Mouse (Mus musculus) heart, embryonic 10.5 days (tissue): Measurements from ENCODE around the gene Dynlt1c. TPM values are rescaled to one million over a fixed set of nuclear protein-coding genes. Genes with fewer than 3 reads are reported as not detected.
"Not testable (repeated sequence)": the region's sequence is repeated elsewhere in the genome, so short reads cannot be mapped to it uniquely, and the experiment has no call there.

Experiments
- DNase-seq: peaks from one replicate; pipeline ENCODE4 v3.0.0-alpha.2; 2017; ENCODE audit warnings: low spot score
- H3K27ac ChIP-seq: fragments of 300-500 bp; sonication (generic); 2 replicates; pipeline ENCODE4 v1.5.1; 2016; ENCODE audit warnings: mild to moderate bottlenecking
- H3K27me3 ChIP-seq: fragments of 300-500 bp; sonication (generic); 2 replicates; pipeline ENCODE4 v1.6.1; 2016; ENCODE audit warnings: mild to moderate bottlenecking; ENCODE audit not compliant: poor library complexity, insufficient read depth, severe bottlenecking
- H3K36me3 ChIP-seq: fragments of 300-500 bp; sonication (generic); 2 replicates; pipeline ENCODE4 v1.6.1; 2016; ENCODE audit warnings: mild to moderate bottlenecking, moderate library complexity
- H3K4me1 ChIP-seq: fragments of 300-500 bp; sonication (generic); 2 replicates; pipeline ENCODE4 v1.6.1; 2016; ENCODE audit warnings: mild to moderate bottlenecking
- H3K4me3 ChIP-seq: fragments of 300-500 bp; sonication (generic); 2 replicates; pipeline ENCODE4 v1.5.1; 2016; ENCODE audit warnings: mild to moderate bottlenecking, moderate library complexity
- H3K9me3 ChIP-seq: fragments of 300-500 bp; sonication (generic); 2 replicates; pipeline ENCODE4 v1.6.1; 2016; ENCODE audit warnings: mild to moderate bottlenecking, moderate library complexity
- WGBS: fragments of 180-500 bp; shearing (Covaris S2); methylation state at CpG from one replicate; pipeline ENCODE4 v1.1.7; 2016; 5-methylcytosine and 5-hydroxymethylcytosine counted together
- polyA plus RNA-seq: library from polyadenylated mRNA; unstranded; fragments of >200 nt; fragmentation: Nextera tagmentation; extraction: Ambion mirVana; gene quantifications from 2 replicates; pipeline ENCODE4 v1.2.1, GENCODE M21; 2016

The Dynlt1c gene
- 22.9 and 28.7 TPM in 2 replicates for polyA plus RNA-seq

- H3K36me3 ChIP-seq, H3K27ac ChIP-seq, H3K9me3 ChIP-seq: not testable (repeated sequence)
Observed at GRCm38 (mm10) chr17:6601204-6601911, at the start of gene Dynlt1c. TSS of gene Dynlt1c (plus strand) at chr17:6601671.

GRCm38 (mm10) chr17:6553798-6554197 is 47.7 kb upstream of the Dynlt1c start:
- WGBS, result no CpG with 5 or more reads among the region's 4 CpGs
- not testable (repeated sequence) for H3K36me3 ChIP-seq, H3K4me1 ChIP-seq, H3K27ac ChIP-seq, DNase-seq, H3K9me3 ChIP-seq, H3K27me3 ChIP-seq, H3K4me3 ChIP-seq

More at GRCm38 (mm10) chr17:6601204-6601911, at the start of gene Dynlt1c:
- not testable (repeated sequence) for H3K4me1 ChIP-seq, H3K27me3 ChIP-seq
- 14% methylated on average over 32 of the region's 40 CpGs for WGBS
- DNase-seq, result peak; percentile 92
- H3K4me3 ChIP-seq, result peak within 1 kb of the TSS; percentile 47

- no CpG with 5 or more reads among the region's 5 CpGs for WGBS
- not testable (repeated sequence) for H3K4me3 ChIP-seq, H3K4me1 ChIP-seq, H3K27me3 ChIP-seq, H3K27ac ChIP-seq, H3K36me3 ChIP-seq, DNase-seq, H3K9me3 ChIP-seq
Observed at GRCm38 (mm10) chr17:6554243-6554642, 47.2 kb upstream of the Dynlt1c start.

- not testable (repeated sequence) for H3K4me3 ChIP-seq, H3K27ac ChIP-seq, H3K27me3 ChIP-seq, H3K36me3 ChIP-seq, H3K9me3 ChIP-seq, H3K4me1 ChIP-seq, DNase-seq
- WGBS, result no CpG with 5 or more reads among the region's 4 CpGs
Observed at GRCm38 (mm10) chr17:6559447-6560133, 41.9 kb upstream of the Dynlt1c start.

GRCm38 (mm10) chr17:6564866-6565265 is 36.6 kb upstream of the Dynlt1c start:
- not testable (repeated sequence) for DNase-seq, H3K4me1 ChIP-seq
- 91% methylated on average over 3 of the region's 3 CpGs for WGBS

GRCm38 (mm10) chr17:6567908-6568307 is 33.6 kb upstream of the Dynlt1c start:
- DNase-seq, H3K9me3 ChIP-seq, H3K27ac ChIP-seq, H3K27me3 ChIP-seq, H3K4me3 ChIP-seq, H3K36me3 ChIP-seq, H3K4me1 ChIP-seq: not testable (repeated sequence)
- WGBS, result 53% methylated on average over 5 of the region's 8 CpGs

More at GRCm38 (mm10) chr17:6564866-6565265, 36.6 kb upstream of the Dynlt1c start:
- not testable (repeated sequence) for H3K27ac ChIP-seq, H3K36me3 ChIP-seq, H3K4me3 ChIP-seq, H3K9me3 ChIP-seq, H3K27me3 ChIP-seq

GRCm38 (mm10) chr17:6571296-6571695 is 30.2 kb upstream of the Dynlt1c start:
- DNase-seq, H3K27me3 ChIP-seq, H3K36me3 ChIP-seq, H3K9me3 ChIP-seq, H3K27ac ChIP-seq, H3K4me3 ChIP-seq, H3K4me1 ChIP-seq: not testable (repeated sequence)
- WGBS, result 88% methylated on average over 11 of the region's 11 CpGs

- not testable (repeated sequence) for H3K9me3 ChIP-seq, H3K27ac ChIP-seq, DNase-seq, H3K36me3 ChIP-seq, H3K27me3 ChIP-seq, H3K4me3 ChIP-seq, H3K4me1 ChIP-seq
- no CpG with 5 or more reads among the region's 1 CpGs for WGBS
Observed at GRCm38 (mm10) chr17:6572202-6572601, 29.3 kb upstream of the Dynlt1c start.

- WGBS, result 90% methylated on average over 8 of the region's 8 CpGs
- H3K9me3 ChIP-seq, H3K36me3 ChIP-seq, H3K27ac ChIP-seq, H3K27me3 ChIP-seq, H3K4me1 ChIP-seq, H3K4me3 ChIP-seq, DNase-seq: not testable (repeated sequence)
Observed at GRCm38 (mm10) chr17:6575376-6575775, 26.1 kb upstream of the Dynlt1c start.

- no CpG with 5 or more reads among the region's 6 CpGs for WGBS
Observed at GRCm38 (mm10) chr17:6588672-6589071, 12.8 kb upstream of the Dynlt1c start.

GRCm38 (mm10) chr17:6592109-6592508 is 9.4 kb upstream of the Dynlt1c start:
- not testable (repeated sequence) for H3K9me3 ChIP-seq, H3K36me3 ChIP-seq, H3K27me3 ChIP-seq, H3K27ac ChIP-seq, H3K4me3 ChIP-seq, H3K4me1 ChIP-seq, DNase-seq
- 81% methylated on average over 2 of the region's 3 CpGs for WGBS

More at GRCm38 (mm10) chr17:6588672-6589071, 12.8 kb upstream of the Dynlt1c start:
- H3K36me3 ChIP-seq, H3K9me3 ChIP-seq, H3K27ac ChIP-seq, DNase-seq, H3K4me3 ChIP-seq, H3K4me1 ChIP-seq: not testable (repeated sequence)
- peaks cover 17% of the 10 kb centered on the region for H3K27me3 ChIP-seq

GRCm38 (mm10) chr17:6593896-6594295 is 7.6 kb upstream of the Dynlt1c start:
- WGBS, result 67% methylated on average over 3 of the region's 3 CpGs
- not testable (repeated sequence) for DNase-seq

GRCm38 (mm10) chr17:6595776-6596497 is 5.5 kb upstream of the Dynlt1c start:
- WGBS, result 48% methylated on average over 12 of the region's 15 CpGs
- H3K36me3 ChIP-seq, H3K4me3 ChIP-seq, H3K4me1 ChIP-seq, H3K27ac ChIP-seq, H3K9me3 ChIP-seq, DNase-seq, H3K27me3 ChIP-seq: not testable (repeated sequence)

More at GRCm38 (mm10) chr17:6593896-6594295, 7.6 kb upstream of the Dynlt1c start:
- not testable (repeated sequence) for H3K9me3 ChIP-seq, H3K4me1 ChIP-seq, H3K27me3 ChIP-seq, H3K27ac ChIP-seq, H3K36me3 ChIP-seq, H3K4me3 ChIP-seq
